Mouse (Mus musculus): ENCODE results near the gene Bdkrb1.

The Bdkrb1 gene

DNA sequence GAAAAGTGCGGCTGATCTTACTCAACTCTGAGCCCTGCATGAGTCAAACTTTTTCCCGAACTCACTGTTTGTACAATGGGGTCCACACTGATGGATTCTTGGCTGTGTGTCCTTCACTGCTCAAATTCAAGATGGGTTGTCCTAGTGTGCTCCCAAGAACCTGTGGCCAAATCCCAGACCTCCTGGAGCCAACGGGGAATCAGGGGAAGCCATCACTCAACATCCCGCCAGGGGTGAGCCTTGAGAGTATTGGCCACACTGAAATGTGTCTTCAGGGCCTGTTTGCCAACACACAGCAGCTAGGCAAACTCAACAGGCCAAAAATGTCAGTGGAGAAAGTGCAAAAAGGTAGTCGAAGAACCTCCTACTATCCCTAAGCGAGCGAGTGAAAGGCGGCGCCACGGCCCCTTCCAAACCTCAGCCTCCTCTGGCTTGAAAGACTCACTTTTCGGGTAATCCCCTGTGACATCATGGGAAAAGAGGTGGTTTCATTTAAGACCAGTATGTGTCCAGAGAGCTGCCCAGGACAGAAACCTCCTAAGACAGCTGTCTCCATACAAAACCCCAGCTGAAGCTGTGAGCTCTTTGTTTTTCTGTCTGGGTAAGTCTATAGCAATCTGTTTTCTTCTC lies at the start of gene Bdkrb1:
Gene Bdkrb1, plus strand, starts transcription at position 505 of the 630 bp plus-strand sequence.
- DNase-seq (ENCODE audit: low read depth) = no peak

GRCm38 (mm10) chr12:105554151-105554772 lies 48.6 kb upstream of the Bdkrb1 start:
- DNase-seq (ENCODE audit: low read depth) = no peak

- no peak for DNase-seq (ENCODE audit: low read depth)
Measured at GRCm38 (mm10) chr12:105555172-105555571, 47.7 kb upstream of the Bdkrb1 start.

- DNase-seq (ENCODE audit: low read depth) = no peak
Measured at GRCm38 (mm10) chr12:105557250-105557925, 45.5 kb upstream of the Bdkrb1 start.

DNA sequence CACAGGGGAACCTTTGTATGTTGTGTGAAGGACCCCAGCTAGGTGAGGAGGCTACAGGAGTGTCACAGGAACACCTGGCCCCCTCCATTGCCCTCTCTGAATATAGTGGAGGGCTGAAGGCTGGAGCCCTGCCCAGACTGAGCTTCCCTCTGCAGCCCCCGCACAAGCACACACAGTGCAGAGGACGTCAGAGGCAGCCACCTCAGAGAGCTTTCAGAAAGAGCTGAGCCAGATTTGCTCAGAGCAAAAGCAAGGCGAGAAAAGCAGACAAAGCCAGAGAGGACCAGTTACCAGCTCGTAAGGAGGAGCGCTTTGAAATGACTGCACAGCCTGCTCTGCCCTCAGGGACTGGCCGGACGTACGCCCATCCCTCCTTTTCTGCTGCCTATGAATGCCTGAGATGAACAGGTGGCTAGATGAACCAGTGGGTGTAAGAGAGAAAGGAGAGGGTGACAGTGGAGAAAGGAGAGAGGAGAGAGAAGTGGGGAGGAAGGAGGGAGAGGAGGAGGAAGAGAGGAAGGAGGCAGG lies 41.8 kb upstream of the Bdkrb1 start:
- no peak for DNase-seq (ENCODE audit: low read depth)

- DNase-seq (ENCODE audit: low read depth) = no peak
Measured at GRCm38 (mm10) chr12:105562056-105562820, 40.6 kb upstream of the Bdkrb1 start.

DNA sequence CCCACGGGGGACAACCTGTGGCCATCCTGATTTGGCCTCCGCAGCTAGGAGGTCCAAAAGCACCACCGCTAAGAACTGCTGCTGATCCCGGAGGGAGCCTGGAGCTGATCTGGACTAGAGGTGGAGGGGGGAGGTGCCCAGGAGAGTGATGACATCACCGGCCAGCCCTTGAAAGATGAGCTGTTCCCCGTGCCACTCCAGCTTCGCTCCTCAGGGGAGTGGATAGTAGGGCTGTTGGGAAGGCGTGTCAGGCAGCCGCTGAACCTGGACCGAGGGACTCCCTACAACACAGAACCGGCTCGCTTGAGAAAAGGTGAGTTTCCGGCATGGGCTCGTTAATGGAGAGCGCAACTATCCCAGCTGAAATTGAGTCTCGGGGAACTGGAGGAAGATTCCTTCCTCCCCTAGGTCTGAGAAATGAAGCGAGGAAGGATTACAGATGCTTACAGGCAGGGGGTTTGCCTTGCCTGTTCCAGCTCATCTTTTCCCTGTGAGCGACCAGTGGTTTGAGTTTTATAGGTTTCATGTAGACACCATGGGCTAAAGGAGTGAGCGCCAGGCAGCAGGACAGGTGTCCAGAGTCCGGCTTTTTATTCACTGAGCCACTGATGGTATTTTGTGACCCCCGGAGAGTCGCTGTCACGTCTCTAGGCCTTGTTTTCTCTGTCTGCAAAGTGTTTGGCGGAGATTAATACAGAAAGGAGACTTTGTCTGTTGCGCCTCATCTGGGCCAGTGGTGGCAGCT lies 39.8 kb upstream of the Bdkrb1 start, which contains the start of gene Bdkrb2:
Gene Bdkrb2, plus strand, starts transcription at position 291 of the 745 bp plus-strand sequence.
- no peak for DNase-seq (ENCODE audit: low read depth)

DNA sequence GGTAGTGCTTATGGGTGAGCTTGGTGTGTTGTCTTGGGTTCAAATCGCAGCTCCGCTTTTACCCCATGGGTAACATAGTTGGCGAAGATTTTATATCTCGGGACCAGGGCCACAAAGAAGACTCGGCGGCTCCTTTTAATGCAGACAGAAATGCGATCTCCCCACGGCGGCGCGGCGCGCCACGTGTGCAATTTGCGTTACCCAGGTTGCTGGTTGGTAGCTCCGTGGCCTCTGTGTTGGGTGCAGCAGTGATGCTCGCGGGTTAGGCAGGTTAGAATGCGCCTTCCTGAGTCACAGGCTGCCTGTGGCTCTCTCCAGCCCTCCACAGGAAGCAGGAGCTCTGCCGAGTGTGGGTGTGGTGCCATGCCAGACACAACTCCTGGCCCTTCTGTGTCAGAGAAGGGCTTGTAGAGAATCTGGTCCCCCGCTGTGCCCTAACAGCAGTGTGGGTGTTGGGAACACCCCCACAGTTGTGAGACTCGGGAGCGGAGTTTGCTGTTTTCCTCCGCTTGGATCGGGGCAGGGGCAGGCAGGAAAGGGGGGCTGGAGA lies 39.1 kb upstream of the Bdkrb1 start:
- no peak for DNase-seq (ENCODE audit: low read depth)

DNA sequence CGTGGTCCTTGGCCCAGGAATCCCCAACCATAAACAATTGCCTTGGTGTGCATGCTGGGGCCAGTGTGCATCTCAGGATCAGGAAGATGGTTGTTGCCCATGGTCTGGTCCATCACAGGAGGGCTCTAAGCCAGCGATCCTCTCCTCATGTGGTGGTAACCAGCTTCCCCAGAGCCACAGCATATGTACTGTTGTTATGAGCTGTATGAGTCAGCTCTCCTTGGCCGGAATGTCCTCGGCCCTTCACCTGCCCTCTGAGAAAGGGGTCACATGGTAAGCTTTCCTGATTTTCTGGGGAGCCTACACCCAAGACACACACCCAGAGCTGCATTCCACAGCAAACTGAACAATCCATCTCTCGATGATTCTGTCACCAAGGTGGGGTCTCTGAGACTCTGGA lies 37.7 kb upstream of the Bdkrb1 start:
- no peak for DNase-seq (ENCODE audit: low read depth)

GRCm38 (mm10) chr12:105571867-105572266 lies 31.0 kb upstream of the Bdkrb1 start:
- no peak for DNase-seq (ENCODE audit: low read depth)

DNA sequence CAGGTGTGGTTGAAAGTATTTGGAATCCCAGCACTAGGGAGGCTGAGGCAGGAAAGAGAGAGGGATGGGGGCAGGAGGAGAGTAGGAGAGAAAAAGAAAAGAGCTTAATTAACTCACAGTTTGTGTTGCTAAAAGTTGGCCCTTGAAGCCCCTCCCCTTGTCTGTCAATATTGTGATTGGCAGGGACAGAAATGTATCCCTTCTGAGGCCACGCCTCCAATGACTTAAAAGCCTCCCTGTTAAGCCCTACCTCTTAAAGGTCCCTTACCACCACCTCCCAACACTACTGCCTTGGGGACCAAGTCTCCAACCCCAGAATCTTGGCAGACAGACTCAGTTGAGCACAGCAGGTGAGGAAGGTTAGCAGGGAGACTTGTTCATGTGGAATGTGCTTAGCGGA lies 30.3 kb upstream of the Bdkrb1 start:
- no peak for DNase-seq (ENCODE audit: low read depth)

DNA sequence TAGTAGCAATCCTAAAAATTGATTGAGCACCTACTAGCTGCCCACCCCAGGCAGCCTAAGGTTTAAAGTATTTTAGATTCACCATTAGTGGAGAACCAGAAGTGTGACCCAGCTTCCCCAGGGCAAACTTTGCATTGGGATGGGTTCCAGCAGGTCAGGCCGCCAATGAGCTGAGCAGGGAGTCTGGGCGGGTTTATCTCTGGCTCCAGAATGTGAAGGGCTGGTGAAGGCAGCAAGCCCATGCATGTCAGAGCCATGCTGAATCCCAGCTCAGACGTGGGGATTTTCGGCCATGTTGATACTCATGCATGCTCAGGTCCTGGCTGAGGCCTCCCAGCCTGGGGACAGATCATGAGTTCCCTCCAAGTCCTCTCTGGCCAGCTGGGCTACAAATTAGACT lies 28.5 kb upstream of the Bdkrb1 start:
- no peak for DNase-seq (ENCODE audit: low read depth)

GRCm38 (mm10) chr12:105580490-105580889 lies 22.4 kb upstream of the Bdkrb1 start:
- DNase-seq (ENCODE audit: low read depth) = no peak

DNA sequence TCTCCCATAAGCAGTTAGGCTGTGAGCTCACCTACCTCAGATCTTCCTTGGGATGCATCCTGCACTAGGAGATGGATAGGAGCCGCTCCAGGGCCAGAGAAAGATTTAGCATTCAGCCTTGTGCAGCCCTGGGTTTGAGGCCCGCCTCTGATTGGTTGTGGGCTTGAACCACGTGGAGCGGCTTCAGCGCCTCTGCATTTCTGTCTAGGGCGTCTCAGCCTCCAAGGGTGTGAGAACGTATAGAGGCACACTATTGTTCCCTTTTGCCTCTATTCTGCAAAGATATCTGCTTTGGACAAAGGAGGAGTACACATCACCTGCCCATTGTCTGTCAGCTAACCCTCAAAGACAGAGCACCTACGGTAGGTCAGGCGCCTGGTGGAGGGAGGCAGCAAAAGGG lies 20.4 kb upstream of the Bdkrb1 start:
- DNase-seq (ENCODE audit: low read depth) = no peak

GRCm38 (mm10) chr12:105583484-105583883 lies 19.4 kb upstream of the Bdkrb1 start:
- peak; percentile 31 for DNase-seq (ENCODE audit: low read depth)

DNA sequence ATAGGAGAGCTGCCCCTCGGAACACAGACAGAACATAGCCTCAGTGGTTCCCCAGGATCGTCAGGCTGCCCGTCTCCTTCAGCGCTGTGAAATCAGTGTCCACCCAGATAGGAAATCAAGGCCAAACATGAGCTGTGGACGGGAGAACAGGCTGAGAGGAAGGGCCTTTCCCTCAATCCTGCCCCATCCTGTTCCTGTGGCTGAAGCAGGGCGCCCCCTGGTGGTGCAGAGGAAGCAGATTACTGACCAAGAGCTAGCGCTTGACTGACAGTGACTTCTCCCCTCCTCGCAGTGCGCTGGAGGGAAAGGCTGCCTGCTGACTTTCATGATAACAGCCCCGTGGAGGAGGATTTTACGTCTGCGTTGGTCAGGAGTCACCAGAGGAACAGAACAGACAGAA lies 18.0 kb upstream of the Bdkrb1 start:
- peak; percentile 53 for DNase-seq (ENCODE audit: low read depth)

- DNase-seq (ENCODE audit: low read depth) = no peak
Measured at GRCm38 (mm10) chr12:105587526-105587925, 15.4 kb upstream of the Bdkrb1 start.

GRCm38 (mm10) chr12:105590786-105591185 lies 12.1 kb upstream of the Bdkrb1 start:
- DNase-seq (ENCODE audit: low read depth) = no peak

DNA sequence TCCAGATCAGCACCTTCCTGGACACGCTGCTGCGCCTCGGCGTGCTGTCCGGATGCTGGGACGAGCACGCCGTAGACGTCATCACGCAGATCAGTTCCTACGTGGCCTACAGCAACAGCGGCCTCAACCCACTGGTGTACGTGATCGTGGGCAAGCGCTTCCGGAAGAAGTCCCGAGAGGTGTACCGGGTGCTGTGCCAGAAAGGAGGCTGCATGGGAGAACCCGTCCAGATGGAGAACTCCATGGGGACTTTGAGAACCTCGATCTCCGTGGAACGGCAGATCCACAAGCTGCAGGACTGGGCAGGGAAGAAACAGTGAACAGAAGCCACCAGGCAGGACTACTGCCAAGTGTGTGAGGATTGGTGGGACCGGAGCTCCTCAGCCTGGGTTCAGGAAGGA lies 10.5 kb upstream of the Bdkrb1 start:
- no peak for DNase-seq (ENCODE audit: low read depth)

DNA sequence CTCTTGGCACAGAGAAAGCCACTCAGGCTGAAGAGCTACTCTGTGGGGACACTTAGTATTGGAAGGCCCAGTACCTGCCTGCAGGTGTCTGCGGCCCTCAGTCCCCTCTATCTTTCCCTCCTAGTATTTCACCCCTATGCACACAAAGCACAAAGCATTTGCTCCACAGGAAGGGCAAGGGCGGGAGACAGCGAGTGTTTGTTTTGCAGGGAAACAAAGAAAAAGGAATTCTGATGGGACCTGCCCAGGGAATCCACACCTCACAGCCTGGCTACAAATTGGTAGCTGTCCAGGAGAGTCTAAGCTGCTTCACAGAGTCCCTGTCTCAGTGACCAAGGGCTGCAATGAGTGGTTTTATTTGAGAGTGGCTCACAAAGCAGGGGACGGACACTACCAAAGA lies 9.4 kb upstream of the Bdkrb1 start:
- no peak for DNase-seq (ENCODE audit: low read depth)

- DNase-seq (ENCODE audit: low read depth) = no peak
Measured at GRCm38 (mm10) chr12:105597135-105597534, 5.8 kb upstream of the Bdkrb1 start.
